Mouse (Mus musculus) lung, adult 2 months (tissue): ENCODE data around the gene Myo19.

Experiments used
- CTCF ChIP-seq: fragments of 200-500 bp; IDR thresholded peaks from 2 replicates; pipeline ENCODE4 v1.5.1; 2011; ENCODE audit warnings: mild to moderate bottlenecking, low read length, control low read depth; ENCODE audit not compliant: insufficient read depth
- POLR2A ChIP-seq: fragments of 200-500 bp; IDR thresholded peaks from 2 replicates; pipeline ENCODE4 v1.6.1; 2011; ENCODE audit warnings: low read depth, mild to moderate bottlenecking, control low read depth, low read length, borderline replicate concordance; ENCODE audit errors: extremely low read depth

GRCm38 (mm10) chr11:84888025-84888424 lies 8.1 kb downstream of the Myo19 start:
- no peak for TF ChIP-seq CTCF
- TF ChIP-seq POLR2A = no peak
